Mouse (Mus musculus) kidney, postnatal 4 days (tissue): Measurements from ENCODE around the gene Akap13.
A peak's percentile ranks its signal among the peaks of the same experiment; 100 is the strongest.
"Not testable (repeated sequence)": the region's sequence is repeated elsewhere in the genome, so short reads cannot be mapped to it uniquely, and the experiment has no call there.

ENCODE experiments used
- DNase-seq, 2 experiments: peaks; one replicate each; pipeline ENCODE4 v3.0.0; 2021; ENCODE audit warnings: mixed read lengths in 2 of 2

Gene Akap13

GRCm38 (mm10) chr7:75774095-75775078 lies 319.1 kb downstream of the Akap13 start:
- not testable (repeated sequence) for DNase-seq

GRCm38 (mm10) chr7:75778053-75778452 lies 322.7 kb downstream of the Akap13 start:
- no peak for DNase-seq

GRCm38 (mm10) chr7:75780812-75781211 lies 325.5 kb downstream of the Akap13 start:
- DNase-seq: no peak

- no peak for DNase-seq
These were observed 326.1 kb downstream of the Akap13 start for GRCm38 (mm10) chr7:75781298-75781947.

GRCm38 (mm10) chr7:75781948-75782722 lies 326.8 kb downstream of the Akap13 start:
- DNase-seq: peak; percentile 88 to 92

DNA sequence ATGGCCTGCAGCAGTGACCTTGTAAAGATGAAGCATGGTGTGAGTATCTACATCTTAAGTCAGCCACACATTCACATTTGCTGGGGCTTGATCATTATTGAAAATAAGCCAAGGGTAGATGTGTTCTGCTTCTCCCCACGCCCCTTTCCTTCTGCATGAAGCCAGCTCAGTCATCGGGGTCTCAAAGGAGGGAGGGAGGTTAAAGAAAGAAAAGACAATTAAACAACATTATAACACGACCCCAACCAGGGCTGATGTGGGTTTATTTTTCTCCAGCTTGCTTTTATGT lies 327.3 kb downstream of the Akap13 start:
- no peak for DNase-seq

DNA sequence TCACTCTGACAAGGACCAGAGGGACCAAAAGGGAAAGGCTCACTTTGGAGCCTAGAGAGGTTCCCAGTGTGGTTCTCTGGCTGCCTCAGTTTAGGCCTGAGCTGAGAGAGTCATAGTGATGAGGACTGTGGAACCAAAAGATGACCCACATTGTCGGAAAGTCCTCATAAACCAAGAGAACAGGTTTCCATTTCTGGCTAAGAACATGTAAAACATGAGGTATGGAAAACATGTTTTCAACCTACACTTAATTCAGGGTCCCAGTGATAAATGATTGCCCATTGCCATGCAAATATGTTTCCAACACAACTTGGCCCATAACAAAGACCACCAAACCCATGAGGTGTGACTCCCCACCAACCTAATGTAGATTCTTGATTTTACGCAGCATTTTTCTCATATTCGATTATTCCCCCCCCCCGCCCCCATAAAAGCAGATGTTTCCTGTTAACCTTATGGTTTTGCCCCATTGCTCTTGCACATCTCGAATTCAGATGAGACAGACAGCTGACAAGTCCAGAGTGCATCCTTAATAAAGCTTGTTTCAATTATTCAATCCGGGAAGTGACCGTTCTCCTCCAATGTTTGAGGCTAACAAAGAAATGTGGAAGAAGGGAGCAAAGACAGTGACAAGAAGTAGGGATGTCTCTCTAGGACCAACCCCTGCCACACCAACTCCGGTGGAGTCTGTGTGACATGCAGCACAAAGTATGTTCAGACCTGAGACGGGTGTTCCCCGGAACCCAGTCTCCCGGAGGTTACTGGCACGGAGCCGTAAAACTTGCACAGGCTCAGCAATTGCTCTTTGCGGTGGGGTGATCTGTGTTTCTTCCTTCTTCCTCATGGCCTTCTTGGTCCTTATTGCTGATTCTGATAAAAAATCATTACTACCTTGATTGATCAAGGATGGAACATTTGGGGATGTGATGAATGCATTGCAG lies 330.3 kb downstream of the Akap13 start:
- no peak for DNase-seq

- no peak for DNase-seq
These were observed 331.5 kb downstream of the Akap13 start for GRCm38 (mm10) chr7:75786812-75787211.

DNA sequence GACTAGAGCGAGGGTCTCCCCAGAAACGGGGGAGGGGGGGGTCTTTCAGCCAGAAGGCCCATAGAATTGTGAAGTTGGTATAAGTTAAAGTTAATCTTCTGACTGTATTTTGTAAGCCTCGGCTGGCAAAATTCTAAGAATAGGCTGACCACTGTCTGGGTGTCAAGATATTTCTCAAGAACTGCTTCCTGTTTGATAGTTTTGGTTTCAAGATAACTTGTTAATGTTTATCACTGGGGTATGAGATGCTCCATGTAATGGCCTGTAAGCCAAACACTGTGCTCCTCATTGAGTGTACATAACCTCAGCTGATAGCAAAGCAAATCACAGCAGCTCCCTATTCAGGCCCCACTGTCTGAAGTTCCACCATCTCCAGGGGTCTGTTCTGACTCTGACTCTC lies 332.0 kb downstream of the Akap13 start:
- DNase-seq: no peak

DNA sequence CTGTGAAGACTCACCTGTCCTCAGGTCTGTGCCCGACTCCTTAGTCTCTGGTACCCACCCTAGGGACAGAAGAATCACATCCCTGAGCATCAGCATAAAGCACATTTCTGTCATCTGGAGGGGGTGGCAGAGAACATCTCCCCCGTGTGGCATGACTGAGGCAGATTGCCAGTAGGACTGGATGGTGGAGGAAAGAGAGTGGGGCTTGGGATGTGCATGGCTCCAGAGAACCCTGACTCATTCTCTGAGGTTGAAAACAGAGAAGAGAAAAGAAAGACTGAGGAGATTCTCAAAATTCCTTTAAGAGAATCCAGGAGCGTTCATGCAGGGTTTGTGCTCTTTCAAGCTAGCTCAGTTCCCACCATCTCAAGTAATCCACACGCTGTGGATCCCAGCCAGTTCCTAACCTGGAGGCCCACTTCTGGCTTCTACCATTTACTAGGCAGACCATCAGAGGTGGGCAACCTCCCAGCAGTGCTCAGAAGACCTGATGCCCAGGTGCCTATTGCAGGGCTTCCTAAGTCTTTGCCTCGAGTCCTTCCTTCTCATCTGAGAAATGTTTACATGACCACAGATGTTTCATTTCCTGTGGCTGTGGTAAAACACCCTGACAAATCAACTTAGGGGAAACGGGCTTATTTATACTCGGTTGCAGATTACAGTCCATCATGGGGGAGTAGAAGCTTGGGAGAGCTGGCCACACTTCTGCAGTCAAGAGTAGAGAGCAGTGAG lies 332.9 kb downstream of the Akap13 start:
- not testable (repeated sequence) for DNase-seq

DNA sequence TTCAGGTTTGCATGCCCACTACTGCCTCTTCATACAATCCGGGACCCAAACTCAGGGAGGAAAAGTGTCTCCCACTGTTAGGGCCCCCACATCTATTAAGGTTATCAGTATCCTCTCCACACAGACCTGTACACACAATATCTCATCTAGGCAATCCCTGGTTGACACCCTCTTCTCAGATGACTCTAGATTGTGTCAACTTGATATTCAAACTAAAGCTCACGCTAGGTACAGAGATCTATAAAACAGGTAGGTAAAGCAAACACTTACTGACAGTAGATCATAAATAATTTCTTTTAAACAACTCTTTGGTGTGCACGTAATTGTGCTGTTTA lies 333.4 kb downstream of the Akap13 start:
- DNase-seq: not testable (repeated sequence)

- no peak for DNase-seq
These were observed 334.4 kb downstream of the Akap13 start for GRCm38 (mm10) chr7:75789746-75790145.

- peak in 1 of 2 experiments; percentile 30 for DNase-seq
These were observed 335.9 kb downstream of the Akap13 start for GRCm38 (mm10) chr7:75791092-75791837.

- no peak for DNase-seq
These were observed 337.8 kb downstream of the Akap13 start for GRCm38 (mm10) chr7:75793091-75793490.

GRCm38 (mm10) chr7:75793654-75794335 lies 338.5 kb downstream of the Akap13 start:
- DNase-seq: no peak

DNA sequence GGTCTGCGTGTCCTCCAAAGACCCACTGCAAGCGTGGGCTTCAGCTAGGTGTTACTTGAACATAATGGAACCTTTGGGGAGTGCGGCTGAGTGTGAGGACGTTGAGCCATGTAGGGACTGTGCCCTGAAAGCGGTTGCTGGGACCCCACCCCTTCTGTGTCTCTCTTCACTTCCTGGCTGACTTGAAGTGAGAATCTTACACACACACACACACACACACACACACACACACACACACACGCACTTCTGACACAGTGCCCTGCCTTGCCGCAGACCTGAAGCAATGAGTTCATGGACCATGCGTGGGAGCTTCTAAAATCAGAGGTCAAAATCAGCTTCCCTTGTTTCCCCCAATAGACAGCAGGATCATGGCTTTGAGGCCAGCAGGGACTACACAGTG lies 339.8 kb downstream of the Akap13 start:
- DNase-seq: no peak

DNA sequence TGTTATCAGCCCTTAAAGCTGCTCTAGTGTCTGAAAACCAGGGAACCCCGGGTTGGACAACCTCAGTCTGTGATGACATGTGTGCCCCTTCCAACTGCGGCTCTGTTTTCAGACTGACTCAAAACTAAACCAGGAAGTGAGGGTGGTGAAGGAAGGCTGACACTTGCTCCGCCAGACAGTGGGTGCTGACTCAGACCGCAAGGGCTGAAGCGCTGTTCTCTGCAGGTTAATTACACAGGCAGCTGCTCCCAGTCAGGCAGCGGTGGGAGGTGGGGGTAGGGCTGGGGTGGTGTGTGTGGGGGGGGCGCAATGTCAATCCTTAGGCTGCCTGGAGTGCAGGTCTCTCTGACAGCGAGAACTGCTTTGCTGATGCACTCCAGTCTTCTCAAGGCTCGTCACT lies 341.1 kb downstream of the Akap13 start:
- DNase-seq: peak; percentile 30 to 52

GRCm38 (mm10) chr7:75800530-75800929 lies 345.2 kb downstream of the Akap13 start:
- DNase-seq: no peak

DNA sequence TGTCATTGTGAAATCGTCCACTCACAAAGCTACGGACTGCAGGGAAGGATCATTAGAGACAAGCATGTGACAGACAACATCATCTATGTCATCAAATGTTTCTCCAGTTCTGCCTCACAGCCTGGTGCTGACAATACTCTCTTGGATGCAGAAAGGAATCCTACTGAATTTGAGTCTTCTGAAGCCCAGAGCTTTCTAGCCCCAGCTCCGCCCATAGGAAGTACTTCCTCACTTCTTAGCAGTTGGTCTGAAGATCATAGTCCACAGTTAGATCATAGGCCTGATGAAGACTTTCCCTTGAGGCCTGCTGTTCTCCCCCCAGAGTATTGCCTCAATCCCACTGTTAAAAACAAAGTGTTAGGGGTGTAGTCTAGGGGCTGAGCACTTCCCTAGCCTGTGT lies 345.7 kb downstream of the Akap13 start:
- no peak for DNase-seq
